Mouse (Mus musculus) hindbrain, embryonic 14.5 days (tissue): Measurements from ENCODE around the gene Pgc. TPM values are rescaled to one million over a fixed set of nuclear protein-coding genes. Genes with fewer than 3 reads are reported as not detected.

ENCODE experiments used
- ATAC-seq: fragments of 200-750 bp; cut with Nextera tagmentation; 2 replicates; pipeline ENCODE4 v1.8.0; 2017; ENCODE audit warnings: moderate number of reproducible peaks, mild to moderate bottlenecking, moderate TSS enrichment, moderate library complexity; ENCODE audit not compliant: low FRiP score
- DNase-seq: peaks from one replicate; pipeline ENCODE4 v3.0.0-alpha.2; 2015; ENCODE audit warnings: low spot score
- H3K27ac ChIP-seq: fragments of 300-500 bp; sonication (generic); 2 replicates; pipeline ENCODE4 v1.5.1; 2014; ENCODE audit warnings: mild to moderate bottlenecking, moderate library complexity
- H3K27me3 ChIP-seq: fragments of 300-500 bp; sonication (generic); 2 replicates; pipeline ENCODE4 v1.6.1; 2014; ENCODE audit warnings: mild to moderate bottlenecking, low read length, mixed read lengths; ENCODE audit not compliant: control insufficient read depth, insufficient read depth
- H3K36me3 ChIP-seq: fragments of 300-500 bp; sonication (generic); replicated peaks from 2 replicates; pipeline ENCODE4 v1.6.1; 2014; ENCODE audit not compliant: control insufficient read depth, insufficient read depth
- H3K4me1 ChIP-seq: fragments of 300-500 bp; sonication (generic); replicated peaks from 2 replicates; pipeline ENCODE4 v1.6.1; 2014; ENCODE audit warnings: antibody characterized with exemption, low read length, mixed read lengths; ENCODE audit not compliant: control insufficient read depth, insufficient read depth
- H3K4me2 ChIP-seq: fragments of 300-500 bp; sonication (generic); replicated peaks from 2 replicates; pipeline ENCODE4 v1.6.1; 2014; ENCODE audit warnings: mild to moderate bottlenecking, moderate library complexity
- H3K4me3 ChIP-seq: fragments of 300-500 bp; sonication (generic); replicated peaks from 2 replicates; pipeline ENCODE4 v1.5.1; 2014; ENCODE audit warnings: mild to moderate bottlenecking, low read length
- H3K9ac ChIP-seq: fragments of 300-500 bp; sonication (generic); 2 replicates; pipeline ENCODE4 v1.6.1; 2014
- H3K9me3 ChIP-seq: fragments of 300-500 bp; sonication (generic); 2 replicates; pipeline ENCODE4 v1.6.1; 2016; ENCODE audit warnings: low read length; ENCODE audit not compliant: control insufficient read depth
- WGBS: fragments of 180-500 bp; shearing (Covaris S2); extraction: QIAGEN DNeasy Blood & Tissue Kit; methylation state at CpG from one replicate; pipeline ENCODE4 v1.1.7; 2014; 5-methylcytosine and 5-hydroxymethylcytosine counted together
- polyA plus RNA-seq: library from polyadenylated mRNA; unstranded; fragments of >200 nt; fragmentation: Nextera tagmentation; extraction: Ambion mirVana; gene quantifications from 2 replicates; pipeline ENCODE4 v1.2.1, GENCODE M21; 2014

Pgc gene
- polyA plus RNA-seq, 1 experiment from 2014 or later, result not detected

DNA sequence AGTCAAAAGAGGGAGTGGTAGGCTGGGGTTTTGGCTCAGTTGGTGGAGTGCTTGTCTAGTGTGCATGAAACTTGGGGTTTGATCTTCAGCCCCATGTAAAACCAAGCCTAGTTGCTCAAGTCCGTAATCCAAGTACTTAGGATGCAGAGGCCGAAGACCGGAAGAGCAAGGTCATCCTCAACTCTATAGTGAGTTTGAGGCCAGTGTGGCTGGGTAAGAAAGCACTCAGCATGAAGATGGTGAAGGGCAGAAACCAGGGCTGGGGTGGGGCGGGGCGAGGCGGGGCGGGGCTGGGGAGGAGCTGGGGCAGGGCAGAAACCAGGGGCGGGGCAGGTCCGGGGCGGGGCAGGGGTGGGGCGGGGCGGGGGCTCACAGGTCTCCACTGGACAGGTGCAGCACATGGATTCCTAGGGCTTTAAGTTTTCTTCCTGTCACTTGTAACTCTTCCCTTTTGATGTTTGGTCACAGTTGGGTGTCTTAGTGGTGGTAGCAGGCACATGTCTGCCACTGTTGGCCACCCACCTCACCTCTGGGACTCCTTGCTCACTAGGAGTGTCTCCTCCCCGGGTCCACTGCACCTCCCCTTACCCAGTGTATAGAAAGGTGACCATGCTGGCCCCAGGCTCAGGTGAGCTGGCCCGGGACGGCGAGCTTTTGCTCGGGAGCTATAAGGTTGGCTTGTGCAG is 41.0 kb downstream of the Pgc start:
- Histone ChIP-seq H3K27me3 (no peaks in the 10 kb centered on the region), H3K4me1 (peaks cover 2% of the 10 kb centered on the region), H3K27ac (no peak overlapping the region), H3K36me3 (no peaks in the 10 kb centered on the region), H3K9ac (no peak overlapping the region), H3K4me3 (no peak overlapping the region), H3K9me3 (no peaks in the 10 kb centered on the region; the same call in 1 of the 2 replicates), H3K4me2 (no peak overlapping the region)
- ATAC-seq (no peak), DNase-seq (no peak)
- WGBS, result 56% methylated on average over 14 of the region's 17 CpGs

DNA sequence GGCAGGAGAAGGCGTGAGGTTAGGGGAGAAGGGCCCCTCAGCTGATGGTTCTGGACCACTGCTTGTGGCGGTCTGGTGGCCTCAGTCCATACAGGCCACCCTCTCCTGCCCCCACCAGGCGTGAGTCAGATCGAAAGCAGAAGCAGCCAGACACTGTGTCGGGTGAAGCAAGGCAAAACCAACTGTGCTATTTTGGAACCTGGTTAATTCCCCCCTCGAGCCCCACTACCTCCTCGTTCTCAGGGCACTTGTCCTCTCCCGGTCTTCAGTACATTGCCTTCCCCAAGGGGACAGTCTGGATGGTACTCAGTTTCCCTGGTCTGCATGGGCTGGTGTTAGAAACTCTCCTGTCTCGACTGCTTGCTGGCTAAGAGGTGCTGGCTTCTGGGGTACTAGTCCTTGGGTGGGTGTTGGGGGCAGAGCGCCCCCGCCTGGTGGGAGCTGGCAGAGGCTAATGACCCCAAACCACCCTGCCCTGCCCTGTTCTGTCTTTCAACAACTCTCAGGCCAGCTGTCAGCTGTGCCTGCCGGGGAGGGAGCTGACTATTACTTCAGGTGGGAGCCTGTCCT is 42.1 kb downstream of the Pgc start:
- 60% methylated on average over 12 of the region's 12 CpGs for WGBS
- Histone ChIP-seq H3K9ac (no peak overlapping the region), H3K27me3 (no peaks in the 10 kb centered on the region), H3K36me3 (no peaks in the 10 kb centered on the region), H3K9me3 (no peaks in the 10 kb centered on the region; the same call in 1 of the 2 replicates), H3K27ac (no peak overlapping the region), H3K4me1 (no peaks in the 10 kb centered on the region), H3K4me2 (no peak overlapping the region), H3K4me3 (no peak overlapping the region)
- DNase-seq (no peak), ATAC-seq (no peak; the same call in 1 of the 2 replicates)

DNA sequence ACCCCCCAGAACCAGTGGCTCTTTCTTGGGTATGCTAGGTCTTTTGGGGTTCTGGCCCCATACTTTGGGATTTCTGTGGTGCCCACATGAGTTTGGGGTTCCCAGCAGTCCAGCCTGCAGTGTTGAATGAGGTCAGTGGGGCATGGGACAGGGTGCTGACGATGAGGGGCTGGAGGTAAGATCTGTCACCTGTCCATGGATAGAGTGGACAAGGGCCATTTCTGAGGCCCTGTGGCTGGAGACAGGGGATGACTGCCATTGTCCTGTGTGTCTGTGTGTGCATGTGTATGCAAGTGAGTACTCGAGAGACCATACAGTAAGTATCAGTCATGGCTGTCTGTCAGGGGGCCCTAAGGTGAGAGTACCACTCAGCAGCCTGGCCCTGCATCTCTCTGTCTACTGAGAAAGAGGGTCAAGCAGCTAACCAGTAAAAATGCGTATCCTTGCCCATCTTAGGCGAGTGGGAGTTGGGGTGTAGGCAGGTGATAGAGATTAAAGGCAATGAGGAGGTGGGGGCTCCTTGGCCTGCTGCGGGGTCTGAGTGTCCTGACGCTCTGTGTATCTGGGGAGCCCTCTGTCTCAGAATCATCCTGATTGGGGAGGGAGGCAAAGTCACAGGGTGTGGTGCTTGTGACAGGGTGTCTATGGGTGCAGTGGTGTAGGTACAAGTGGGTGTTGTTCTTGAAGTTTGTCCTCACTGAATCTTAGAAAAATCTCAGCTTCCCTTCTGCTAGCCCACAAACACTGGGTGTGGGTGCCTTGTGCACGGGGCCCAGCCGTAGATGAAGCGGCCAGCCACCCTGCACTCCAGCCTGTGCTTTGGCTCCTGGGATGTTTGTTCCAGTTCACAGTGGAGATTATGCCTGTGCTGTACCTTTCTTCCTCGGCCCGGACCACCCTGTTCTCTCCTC is 43.0 kb downstream of the Pgc start:
- Histone ChIP-seq H3K36me3 (no peaks in the 10 kb centered on the region), H3K27me3 (no peaks in the 10 kb centered on the region), H3K4me1 (no peaks in the 10 kb centered on the region), H3K9ac (no peak overlapping the region), H3K4me2 (no peak overlapping the region), H3K27ac (no peak overlapping the region), H3K9me3 (no peaks in the 10 kb centered on the region; the same call in 1 of the 2 replicates), H3K4me3 (no peak overlapping the region)
- DNase-seq (no peak), ATAC-seq (no peak)
- WGBS, result 87% methylated on average over 11 of the region's 11 CpGs

- Histone ChIP-seq H3K27ac (no peak overlapping the region), H3K4me1 (no peaks in the 10 kb centered on the region), H3K4me2 (no peak overlapping the region), H3K9ac (no peak overlapping the region), H3K9me3 (no peaks in the 10 kb centered on the region; the same call in 1 of the 2 replicates), H3K27me3 (no peaks in the 10 kb centered on the region), H3K36me3 (no peaks in the 10 kb centered on the region), H3K4me3 (no peak overlapping the region)
- 74% methylated on average over 6 of the region's 6 CpGs for WGBS
- no peak for ATAC-seq
- DNase-seq, result no peak
Measured at GRCm38 (mm10) chr17:47773604-47774003, 47.0 kb downstream of the Pgc start.

- Histone ChIP-seq H3K4me2 (no peak overlapping the region), H3K4me1 (no peaks in the 10 kb centered on the region), H3K27ac (no peak overlapping the region), H3K9ac (no peak overlapping the region), H3K4me3 (no peak overlapping the region), H3K9me3 (no peaks in the 10 kb centered on the region; the same call in 1 of the 2 replicates), H3K36me3 (no peaks in the 10 kb centered on the region), H3K27me3 (no peaks in the 10 kb centered on the region)
- ATAC-seq (no peak), DNase-seq (no peak)
- WGBS, result 82% methylated on average over 2 of the region's 2 CpGs
Measured at GRCm38 (mm10) chr17:47777141-47777540, 50.5 kb downstream of the Pgc start.

DNA sequence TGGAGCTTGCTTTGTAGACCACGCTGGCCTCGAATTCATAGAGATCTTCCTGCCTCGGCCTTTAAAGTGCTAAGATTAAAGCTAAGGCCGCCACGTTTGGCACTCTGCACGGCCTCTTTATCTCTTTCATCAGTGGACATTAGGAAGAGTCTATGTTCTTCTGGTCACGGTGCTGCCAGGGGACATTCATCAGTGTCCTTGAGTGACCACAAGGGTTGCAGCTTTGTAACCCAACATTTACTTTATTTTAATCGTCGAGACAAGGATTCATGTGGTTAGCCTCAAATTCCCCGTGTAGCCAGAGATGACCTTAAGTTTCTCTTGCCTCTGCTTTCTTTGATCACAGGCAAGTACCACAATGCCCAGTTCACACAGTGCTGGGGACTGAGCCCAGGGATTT is 53.8 kb downstream of the Pgc start:
- Histone ChIP-seq H3K4me3 (no peak overlapping the region), H3K4me1 (no peaks in the 10 kb centered on the region), H3K9me3 (no peaks in the 10 kb centered on the region), H3K36me3 (no peaks in the 10 kb centered on the region), H3K27me3 (no peaks in the 10 kb centered on the region), H3K9ac (no peak overlapping the region), H3K27ac (no peak overlapping the region), H3K4me2 (no peak overlapping the region)
- 85% methylated on average over 10 of the region's 10 CpGs for WGBS
- no peak for DNase-seq
- no peak for ATAC-seq

GRCm38 (mm10) chr17:47782486-47782885 is 55.8 kb downstream of the Pgc start:
- no peak for ATAC-seq
- Histone ChIP-seq H3K4me1 (no peaks in the 10 kb centered on the region), H3K36me3 (no peaks in the 10 kb centered on the region), H3K27ac (no peak overlapping the region), H3K4me3 (no peak overlapping the region), H3K4me2 (no peak overlapping the region), H3K9me3 (no peaks in the 10 kb centered on the region), H3K27me3 (no peaks in the 10 kb centered on the region), H3K9ac (no peak overlapping the region)
- 77% methylated on average over 3 of the region's 3 CpGs for WGBS
- DNase-seq, result no peak

- no peaks in the 10 kb centered on the region for H3K27me3 ChIP-seq
- H3K9ac ChIP-seq, result no peak overlapping the region
- no peak for ATAC-seq
- H3K4me1 ChIP-seq, result no peaks in the 10 kb centered on the region
- H3K4me2 ChIP-seq, result no peak overlapping the region
- no peak for DNase-seq
- 81% methylated on average over 8 of the region's 8 CpGs for WGBS
- no peaks in the 10 kb centered on the region for H3K36me3 ChIP-seq
- H3K9me3 ChIP-seq, result no peaks in the 10 kb centered on the region
- no peak overlapping the region for H3K4me3 ChIP-seq
- no peak overlapping the region for H3K27ac ChIP-seq
Measured at GRCm38 (mm10) chr17:47783445-47784223, 57.0 kb downstream of the Pgc start.
